Mouse (Mus musculus): ENCODE measurements around the gene Aipl1. TPM values are rescaled to one million over a fixed set of nuclear protein-coding genes. Genes with fewer than 3 reads are reported as not detected.

Aipl1 gene
- total and polyA plus RNA-seq, 2 experiments from 2014 or later: 0.34 TPM; not detected in 1

DNA sequence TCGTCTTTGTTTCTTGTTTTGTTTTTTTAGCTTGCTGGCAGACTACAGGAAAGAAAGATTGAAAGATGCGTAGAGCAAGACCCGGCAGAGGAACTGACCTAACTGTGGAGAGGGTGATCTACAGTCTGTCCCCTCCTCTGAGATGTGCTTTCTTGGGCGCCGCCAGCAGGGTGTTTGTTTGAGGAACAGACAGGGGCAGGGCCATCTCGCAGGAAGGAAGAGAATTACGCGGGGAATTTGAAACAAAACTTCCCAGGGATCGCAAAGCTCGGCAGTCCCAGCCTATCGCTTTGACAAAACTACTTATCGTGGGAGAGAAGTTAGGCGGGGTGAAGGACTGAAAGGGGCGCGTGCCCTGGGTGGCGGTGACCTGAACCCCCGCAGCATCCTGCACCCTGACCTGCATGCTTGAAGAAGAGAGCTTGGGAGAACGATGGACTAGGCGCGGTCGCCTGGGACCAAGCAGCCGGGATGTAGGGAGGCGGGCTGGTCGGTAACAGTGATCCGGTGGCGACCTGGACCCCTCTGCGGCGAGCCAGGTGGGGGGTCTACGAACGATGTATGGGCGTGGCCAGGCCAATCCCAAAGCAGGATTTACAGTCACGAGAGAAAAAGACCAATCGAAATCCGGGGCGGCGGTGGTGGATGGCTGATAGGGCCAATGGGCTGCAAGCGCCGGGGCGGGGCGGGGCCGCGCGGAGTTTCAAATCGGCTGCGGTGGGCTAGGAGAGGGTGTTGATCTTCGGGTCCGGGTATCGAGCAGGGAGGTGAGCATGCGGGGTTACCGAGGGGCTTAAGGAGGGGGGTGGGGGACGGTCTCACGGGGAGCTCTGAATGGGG is 4.7 kb upstream of the Aipl1 start, which contains the start of gene Pimreg:
TSS of gene Pimreg (plus strand) at position 265 of the 840 bp plus-strand sequence.
- no peaks in the 10 kb centered on the region for H3K27me3 ChIP-seq (ENCODE audit: insufficient read depth, low read length)
- no peaks in the 10 kb centered on the region for H3K9me3 ChIP-seq (ENCODE audit: low read length)
- ATAC-seq (peak; percentile 92), DNase-seq (ENCODE audit: low spot score) (peak; percentile 94)
- H3K9ac ChIP-seq (replicated peaks; ENCODE audit: low read length): peak within 1 kb of the TSS; percentile 37
- under 1% methylated on average over 52 of the region's 52 CpGs for WGBS
- peak within 1 kb of the TSS; percentile 70 for H3K4me3 ChIP-seq (ENCODE audit: low read length)
- H3K4me1 ChIP-seq (ENCODE audit: insufficient read depth, low read length): peaks cover 20% of the 10 kb centered on the region
- H3K27ac ChIP-seq: no peak within 1 kb of the TSS
- peak; percentile 55 for TF ChIP-seq CTCF (IDR thresholded peaks at IDR 0.05; ENCODE audit: low read depth)
- H3K4me2 ChIP-seq (ENCODE audit: low read depth, low read length): peak within 1 kb of the TSS; percentile 98
- no peaks in the 10 kb centered on the region for H3K36me3 ChIP-seq (ENCODE audit: insufficient read depth, low read length)

DNA sequence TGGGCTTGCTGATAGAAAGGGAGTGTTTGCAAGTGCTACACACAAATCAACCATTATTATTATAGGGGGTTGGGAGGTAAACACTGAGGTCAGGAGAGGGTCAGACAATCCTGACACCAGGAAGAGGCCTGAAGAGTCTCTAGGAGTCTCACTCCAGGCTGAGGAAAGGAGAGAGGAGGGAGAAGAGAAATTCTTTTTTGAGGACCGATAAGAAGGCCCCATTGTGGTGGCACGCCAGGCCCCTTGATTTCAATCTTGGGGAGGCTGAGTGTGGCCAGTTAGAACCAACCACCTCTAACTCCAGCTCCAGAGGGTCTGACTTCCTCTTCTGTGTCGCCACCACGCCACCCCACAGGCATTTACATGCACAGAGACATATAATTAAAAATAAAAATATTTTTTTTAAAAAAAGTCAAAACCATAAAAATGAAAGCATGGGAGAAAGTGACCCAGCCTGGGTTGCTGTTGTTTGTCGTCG is 4.0 kb upstream of the Aipl1 start:
- H3K27me3 ChIP-seq (ENCODE audit: insufficient read depth, low read length): no peaks in the 10 kb centered on the region
- WGBS: 18% methylated on average over 6 of the region's 6 CpGs
- peak overlapping the region; percentile 70 for H3K4me3 ChIP-seq (ENCODE audit: low read length)
- H3K9me3 ChIP-seq (ENCODE audit: low read length): no peaks in the 10 kb centered on the region
- peak overlapping the region; percentile 98 for H3K4me2 ChIP-seq (ENCODE audit: low read depth, low read length)
- ATAC-seq: no peak
- no peak for DNase-seq (ENCODE audit: low spot score)
- no peak overlapping the region for H3K27ac ChIP-seq
- H3K4me1 ChIP-seq (ENCODE audit: insufficient read depth, low read length): peaks cover 20% of the 10 kb centered on the region
- no peaks in the 10 kb centered on the region for H3K36me3 ChIP-seq (ENCODE audit: insufficient read depth, low read length)
- TF ChIP-seq CTCF (IDR thresholded peaks at IDR 0.05; ENCODE audit: low read depth): no peak
- no peak overlapping the region; the same call in 1 of the 2 replicates for H3K9ac ChIP-seq (replicated peaks; ENCODE audit: low read length)

- Histone ChIP-seq H3K4me2 (ENCODE audit: low read depth, low read length) (peak overlapping the region; percentile 43), H3K27me3 (ENCODE audit: insufficient read depth, low read length) (no peaks in the 10 kb centered on the region), H3K9ac (replicated peaks; ENCODE audit: low read length) (peak overlapping the region; percentile 43; the same call in 1 of the 2 replicates), H3K4me3 (ENCODE audit: low read length) (peak overlapping the region; percentile 6; the same call in 1 of the 2 replicates), H3K4me1 (ENCODE audit: insufficient read depth, low read length) (peaks cover 20% of the 10 kb centered on the region), H3K27ac (peak overlapping the region; percentile 45), H3K9me3 (ENCODE audit: low read length) (no peaks in the 10 kb centered on the region), H3K36me3 (ENCODE audit: insufficient read depth, low read length) (no peaks in the 10 kb centered on the region)
- DNase-seq (ENCODE audit: low spot score) (peak; percentile 69), ATAC-seq (peak; percentile 25)
- WGBS: 17% methylated on average over 16 of the region's 16 CpGs
- no peak for TF ChIP-seq CTCF (IDR thresholded peaks at IDR 0.05; ENCODE audit: low read depth)
Observed at GRCm38 (mm10) chr11:72039599-72040386, 2.5 kb upstream of the Aipl1 start.

DNA sequence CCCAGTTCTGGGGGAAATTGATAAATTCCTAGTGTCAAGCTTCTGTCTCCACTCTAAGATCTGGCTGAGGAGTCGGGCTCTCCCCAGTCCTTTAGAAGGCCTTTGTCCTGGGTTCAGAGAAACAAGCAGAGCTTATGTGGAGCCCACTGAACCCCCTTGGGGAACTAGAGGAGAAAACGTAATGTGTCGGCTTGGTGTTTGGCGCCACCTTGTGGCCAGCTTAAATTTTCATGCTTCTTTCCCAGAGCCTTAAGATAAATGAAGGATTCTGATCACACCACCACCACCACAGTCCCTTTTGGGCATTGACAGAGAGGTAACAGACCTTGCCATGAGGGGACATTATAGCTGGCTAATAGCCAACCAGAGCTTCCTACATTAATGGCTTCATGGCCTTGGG is 687 bp upstream of the Aipl1 start:
- 0% methylated on average over 4 of the region's 4 CpGs for WGBS
- TF ChIP-seq CTCF (IDR thresholded peaks at IDR 0.05; ENCODE audit: low read depth): peak; percentile 91
- no peak overlapping the region for H3K4me3 ChIP-seq (ENCODE audit: low read length)
- no peaks in the 10 kb centered on the region for H3K9me3 ChIP-seq (ENCODE audit: low read length)
- ATAC-seq: no peak
- no peak overlapping the region for H3K4me2 ChIP-seq (ENCODE audit: low read depth, low read length)
- no peak overlapping the region for H3K27ac ChIP-seq
- H3K4me1 ChIP-seq (ENCODE audit: insufficient read depth, low read length): peaks cover 14% of the 10 kb centered on the region
- no peaks in the 10 kb centered on the region for H3K27me3 ChIP-seq (ENCODE audit: insufficient read depth, low read length)
- no peak overlapping the region for H3K9ac ChIP-seq (replicated peaks; ENCODE audit: low read length)
- DNase-seq (ENCODE audit: low spot score): peak; percentile 95
- no peaks in the 10 kb centered on the region for H3K36me3 ChIP-seq (ENCODE audit: insufficient read depth, low read length)

- TF ChIP-seq CTCF (IDR thresholded peaks at IDR 0.05; ENCODE audit: low read depth): no peak
- DNase-seq (ENCODE audit: low spot score): no peak
- no peak overlapping the region for H3K9ac ChIP-seq (replicated peaks; ENCODE audit: low read length)
- ATAC-seq: no peak
- H3K36me3 ChIP-seq (ENCODE audit: insufficient read depth, low read length): no peaks in the 10 kb centered on the region
- no peaks in the 10 kb centered on the region for H3K9me3 ChIP-seq (ENCODE audit: low read length)
- H3K4me2 ChIP-seq (ENCODE audit: low read depth, low read length): no peak overlapping the region
- 96% methylated on average over 3 of the region's 3 CpGs for WGBS
- H3K4me3 ChIP-seq (ENCODE audit: low read length): no peak overlapping the region
- H3K27ac ChIP-seq: no peak overlapping the region
- no peaks in the 10 kb centered on the region for H3K27me3 ChIP-seq (ENCODE audit: insufficient read depth, low read length)
- no peaks in the 10 kb centered on the region for H3K4me1 ChIP-seq (ENCODE audit: insufficient read depth, low read length)
Observed at GRCm38 (mm10) chr11:72032589-72032988, 4.7 kb downstream of the Aipl1 start.

DNA sequence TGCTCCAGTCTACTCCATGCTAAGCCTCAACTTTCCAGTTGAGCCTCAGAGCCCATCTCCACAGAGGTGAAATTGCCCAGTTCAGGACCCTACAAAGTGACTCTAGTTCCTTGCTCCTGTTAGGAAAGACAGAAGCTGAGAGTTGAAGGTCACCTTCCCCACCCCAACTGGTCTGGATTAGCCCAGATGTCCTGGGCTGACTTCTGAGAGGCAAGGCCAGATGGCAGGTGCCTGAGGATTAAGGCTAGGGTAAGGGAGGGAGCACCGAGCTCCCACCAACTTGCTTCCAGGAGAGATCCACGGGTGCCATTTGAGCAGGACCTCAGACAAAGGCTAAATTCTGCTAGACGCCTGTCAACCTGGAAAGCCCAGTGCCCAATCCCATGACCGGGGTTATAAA is 5.2 kb downstream of the Aipl1 start:
- DNase-seq (ENCODE audit: low spot score): no peak
- 75% methylated on average over 4 of the region's 4 CpGs for WGBS
- H3K4me1 ChIP-seq (ENCODE audit: insufficient read depth, low read length): no peaks in the 10 kb centered on the region
- no peak overlapping the region for H3K4me2 ChIP-seq (ENCODE audit: low read depth, low read length)
- H3K9me3 ChIP-seq (ENCODE audit: low read length): no peaks in the 10 kb centered on the region
- no peak overlapping the region for H3K27ac ChIP-seq
- H3K4me3 ChIP-seq (ENCODE audit: low read length): no peak overlapping the region
- no peak overlapping the region for H3K9ac ChIP-seq (replicated peaks; ENCODE audit: low read length)
- H3K27me3 ChIP-seq (ENCODE audit: insufficient read depth, low read length): no peaks in the 10 kb centered on the region
- ATAC-seq: no peak
- no peaks in the 10 kb centered on the region for H3K36me3 ChIP-seq (ENCODE audit: insufficient read depth, low read length)
- TF ChIP-seq CTCF (IDR thresholded peaks at IDR 0.05; ENCODE audit: low read depth): no peak
